Mouse (Mus musculus) neutrophil, adult 5-6 weeks (primary cell): ENCODE data around the gene Ssc5d. TPM values are rescaled to one million over a fixed set of nuclear protein-coding genes. Genes with fewer than 3 reads are reported as not detected.

Experiments
- ATAC-seq: fragments of 151-379, 151-347 bp; 2 replicates; pipeline ENCODE4 v1.8.0; 2017; ENCODE audit warnings: mild to moderate bottlenecking, moderate TSS enrichment; ENCODE audit not compliant: insufficient number of reproducible peaks, poor library complexity, low FRiP score, severe bottlenecking; ENCODE audit errors: extremely low read depth
- total RNA-seq: library from RNA; stranded (forward); fragments of 200-1000 nt; gene quantifications from 2 replicates; pipeline ENCODE4 v1.2.3, GENCODE M21; 2017

Gene Ssc5d
- total RNA-seq, 1 experiment from 2014 or later = 0.47 TPM

GRCm38 (mm10) chr7:4917494-4917893 is 8.1 kb upstream of the Ssc5d start:
- ATAC-seq = no peak

GRCm38 (mm10) chr7:4918681-4919080 is 6.9 kb upstream of the Ssc5d start:
- ATAC-seq = no peak

- no peak for ATAC-seq
Measured at GRCm38 (mm10) chr7:4919096-4919495, 6.5 kb upstream of the Ssc5d start.

GRCm38 (mm10) chr7:4919971-4920370 is 5.6 kb upstream of the Ssc5d start:
- no peak for ATAC-seq

GRCm38 (mm10) chr7:4920496-4920895 is 5.1 kb upstream of the Ssc5d start:
- no peak for ATAC-seq

- no peak for ATAC-seq
Measured at GRCm38 (mm10) chr7:4920976-4921823, 4.4 kb upstream of the Ssc5d start.

- ATAC-seq = no peak
Measured at GRCm38 (mm10) chr7:4921824-4922482, 3.6 kb upstream of the Ssc5d start, which contains the start of gene Nat14. Nat14 (plus strand) TSS chr7:4922028.

GRCm38 (mm10) chr7:4922508-4922907 is 3.1 kb upstream of the Ssc5d start:
- ATAC-seq = no peak

- ATAC-seq = no peak
Measured at GRCm38 (mm10) chr7:4922931-4923565, 2.5 kb upstream of the Ssc5d start.

- no peak for ATAC-seq
Measured at GRCm38 (mm10) chr7:4923586-4924364, 1.8 kb upstream of the Ssc5d start.

GRCm38 (mm10) chr7:4924483-4924882 is 1.1 kb upstream of the Ssc5d start:
- ATAC-seq = no peak

GRCm38 (mm10) chr7:4924891-4925301 is 689 bp upstream of the Ssc5d start:
- no peak for ATAC-seq

GRCm38 (mm10) chr7:4926849-4927248 is 1.3 kb downstream of the Ssc5d start:
- no peak for ATAC-seq

GRCm38 (mm10) chr7:4927711-4928110 is 2.1 kb downstream of the Ssc5d start:
- ATAC-seq = no peak

- ATAC-seq = no peak
Measured at GRCm38 (mm10) chr7:4928323-4928722, 2.7 kb downstream of the Ssc5d start.

- no peak for ATAC-seq
Measured at GRCm38 (mm10) chr7:4933103-4933502, 7.5 kb downstream of the Ssc5d start.

- no peak for ATAC-seq
Measured at GRCm38 (mm10) chr7:4934160-4934914, 8.8 kb downstream of the Ssc5d start.

- ATAC-seq = no peak
Measured at GRCm38 (mm10) chr7:4936832-4937231, 11.2 kb downstream of the Ssc5d start.
